Mouse (Mus musculus) urinary bladder, postnatal 10 days (tissue): ENCODE results near the gene Abcc5.
"Not testable (repeated sequence)": the region's sequence is repeated elsewhere in the genome, so short reads cannot be mapped to it uniquely, and the experiment has no call there.

Source experiments
- DNase-seq: peaks from one replicate; pipeline ENCODE4 v3.0.0; 2022; ENCODE audit warnings: low spot score

Gene Abcc5

GRCm38 (mm10) chr16:20422938-20423730, 3.1 kb downstream of the Abcc5 start:
- no peak for DNase-seq

- no peak for DNase-seq
These were observed 8.1 kb downstream of the Abcc5 start for GRCm38 (mm10) chr16:20418054-20418453.

DNA sequence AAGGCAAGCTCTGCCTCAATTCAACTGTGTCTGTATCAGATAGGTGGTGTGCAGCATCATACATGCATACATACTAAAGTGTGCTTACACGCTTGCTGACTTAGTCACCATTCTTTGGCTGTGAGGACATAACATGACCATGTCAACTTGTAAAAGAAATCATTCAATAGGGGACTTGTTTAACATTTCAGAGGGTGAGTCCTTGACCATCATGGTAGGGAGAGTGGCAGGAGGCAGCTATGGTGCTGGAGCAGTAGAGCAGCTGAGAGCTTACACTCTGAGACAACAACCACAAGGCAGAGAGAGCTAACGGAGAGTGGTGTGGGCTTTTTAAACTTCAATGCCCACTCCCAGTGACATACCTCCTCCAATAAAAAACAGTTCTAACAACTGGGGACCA, 9.9 kb downstream of the Abcc5 start:
- no peak for DNase-seq

GRCm38 (mm10) chr16:20415804-20416203, 10.4 kb downstream of the Abcc5 start:
- no peak for DNase-seq

DNA sequence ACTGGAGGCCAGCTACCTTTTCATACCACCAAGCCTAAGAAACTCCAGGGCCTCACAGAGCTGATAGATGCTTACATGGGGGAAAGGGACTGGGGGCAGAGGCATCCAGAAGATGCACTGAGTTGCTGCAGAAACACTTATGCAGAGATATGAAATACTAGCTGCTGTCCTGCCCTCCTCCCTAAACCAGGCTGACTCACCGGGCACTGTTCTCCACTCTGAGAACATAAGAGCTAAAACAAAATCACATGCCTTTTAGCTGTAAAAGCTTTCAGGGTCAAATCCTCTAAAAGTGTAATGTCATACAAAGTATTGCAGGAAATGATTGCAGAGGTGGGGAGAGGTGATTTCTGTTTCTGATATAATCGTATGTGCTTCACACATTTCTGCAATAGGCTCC, 11.0 kb downstream of the Abcc5 start:
- DNase-seq: no peak

- DNase-seq: no peak
These were observed 12.3 kb downstream of the Abcc5 start for GRCm38 (mm10) chr16:20413870-20414331.

GRCm38 (mm10) chr16:20411958-20412570, 14.1 kb downstream of the Abcc5 start:
- no peak for DNase-seq

GRCm38 (mm10) chr16:20405335-20405734, 20.9 kb downstream of the Abcc5 start:
- DNase-seq: no peak

DNA sequence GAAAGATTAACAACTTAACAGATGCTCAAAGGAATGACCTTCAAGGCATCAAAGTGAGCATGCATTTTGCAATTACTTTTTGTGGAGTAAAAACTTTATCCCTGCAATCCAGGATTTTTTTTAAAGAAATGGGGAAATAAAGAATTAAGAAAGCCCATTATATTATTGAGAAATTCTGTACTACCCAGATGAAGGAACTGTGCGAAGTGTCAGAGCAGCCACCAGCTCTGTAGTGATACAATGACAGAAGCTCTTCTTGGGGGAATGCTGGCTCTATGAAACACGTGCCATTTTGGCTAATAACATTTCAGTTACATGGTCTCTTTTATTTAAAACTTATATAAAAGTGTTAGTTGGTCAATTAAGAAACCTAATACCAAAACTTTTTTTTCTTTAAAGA, 22.9 kb downstream of the Abcc5 start:
- DNase-seq: no peak

- no peak for DNase-seq
These were observed 24.6 kb downstream of the Abcc5 start for GRCm38 (mm10) chr16:20401592-20401991.

DNA sequence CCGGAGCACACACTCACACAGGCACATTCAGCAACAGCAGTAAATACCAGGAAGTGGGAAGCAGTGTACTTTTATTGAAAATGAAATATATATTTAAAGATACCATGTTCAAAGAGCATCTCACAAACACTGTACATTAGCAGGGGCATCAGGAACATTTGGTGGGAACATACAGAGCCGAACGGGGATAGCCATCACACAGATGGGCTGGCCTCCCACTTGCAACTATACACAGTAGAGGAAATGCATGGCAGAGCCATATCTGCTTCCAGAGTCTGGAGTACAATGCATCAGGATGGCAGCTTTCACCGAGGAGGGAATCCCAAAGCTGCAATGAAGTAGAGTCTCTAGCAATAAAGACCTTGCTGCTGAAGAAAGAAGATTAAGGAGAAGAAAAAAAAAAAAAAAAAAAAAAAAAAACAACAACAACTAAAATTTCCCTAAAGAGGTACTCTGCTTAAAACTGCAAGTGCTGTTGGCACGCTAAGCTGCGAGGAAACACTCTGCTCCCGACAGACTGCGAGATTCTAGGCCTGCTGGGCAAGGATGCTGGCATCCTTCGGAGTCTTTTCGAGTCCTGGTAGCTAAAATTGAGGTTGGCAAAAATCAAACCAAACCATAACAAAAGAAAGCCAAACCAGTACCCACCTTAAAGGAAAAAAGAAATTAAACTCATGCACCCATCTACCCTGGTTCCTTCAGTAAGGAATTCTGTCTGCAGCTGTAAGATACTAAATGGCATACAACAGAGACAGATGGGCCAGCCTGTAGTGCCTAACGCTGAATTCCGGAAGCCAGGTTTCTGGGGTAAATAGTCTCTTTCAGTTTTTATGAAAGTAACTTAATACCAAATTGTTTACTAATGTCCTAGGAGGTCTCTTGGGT, 25.2 kb downstream of the Abcc5 start:
- DNase-seq: no peak

DNA sequence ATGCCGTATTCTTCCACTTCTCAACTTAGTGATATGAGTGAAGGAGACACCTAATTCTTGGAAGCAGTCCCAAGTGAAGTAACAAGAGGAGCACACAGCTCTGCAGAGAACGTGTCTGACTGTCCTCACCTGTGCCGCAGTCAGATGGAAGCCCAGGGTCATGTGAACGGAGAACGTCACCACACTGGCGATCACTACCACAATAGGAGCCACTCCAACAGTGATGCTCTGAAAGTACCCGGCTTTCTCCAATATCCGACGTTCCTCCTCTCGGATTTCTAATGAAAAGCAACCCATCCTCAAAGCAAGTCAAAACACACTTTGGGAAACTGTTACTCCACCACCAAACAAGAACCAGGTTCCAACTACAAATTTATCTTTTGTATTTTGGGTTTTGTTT, 29.3 kb downstream of the Abcc5 start:
- DNase-seq: no peak

DNA sequence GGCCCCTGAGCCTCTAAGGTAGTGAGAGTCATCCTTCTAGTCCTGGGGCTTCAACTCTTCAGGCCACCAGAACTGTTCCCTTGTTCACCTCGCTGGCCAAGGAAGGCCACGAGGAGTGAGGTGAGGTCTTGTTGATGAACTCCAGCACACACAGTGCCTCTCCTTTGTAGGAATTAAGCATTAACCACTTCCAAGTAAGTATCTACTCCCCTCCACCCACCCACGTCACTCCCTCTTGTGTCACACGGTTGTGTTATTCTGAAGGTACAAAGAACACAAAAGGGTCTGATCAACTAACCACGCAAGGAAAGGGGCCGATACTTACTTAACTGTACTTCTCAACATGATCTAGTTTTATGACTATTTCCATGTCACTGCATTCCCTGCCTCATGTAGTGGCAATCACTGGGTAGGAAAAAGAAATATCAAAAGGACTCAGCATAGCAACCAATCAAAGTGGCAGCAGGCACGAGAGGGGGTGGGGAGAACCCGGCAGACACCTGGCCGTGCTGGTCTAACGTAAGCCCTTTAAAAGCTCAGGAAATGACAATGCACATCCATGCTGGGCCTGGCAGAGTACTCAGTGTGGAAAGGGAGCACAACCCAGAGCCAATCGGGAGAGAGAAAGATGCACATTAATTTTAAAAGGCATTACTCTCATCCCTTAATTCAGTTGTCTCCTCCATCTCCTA, 30.8 kb downstream of the Abcc5 start:
- no peak for DNase-seq

GRCm38 (mm10) chr16:20391753-20392152, 34.4 kb downstream of the Abcc5 start:
- no peak for DNase-seq

DNA sequence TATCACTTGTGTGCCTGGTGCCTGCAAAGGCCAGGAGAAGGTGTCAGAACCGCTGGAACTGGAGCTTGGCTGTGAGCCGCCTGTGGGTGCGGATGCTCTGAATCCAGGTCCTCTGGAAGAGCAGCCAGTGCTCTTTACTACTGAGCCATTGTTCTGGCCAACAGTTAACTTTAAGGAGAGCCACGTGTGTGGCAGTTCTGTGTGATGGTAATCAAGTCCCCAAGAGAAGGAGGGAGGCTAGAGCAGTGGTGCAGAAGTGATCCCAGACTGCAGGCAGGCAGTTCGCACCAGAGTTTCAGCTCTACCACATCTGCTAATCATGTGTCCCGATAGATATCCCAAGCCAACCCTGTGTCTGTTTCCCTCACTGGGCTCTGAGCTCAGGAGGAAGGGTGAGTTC, 36.0 kb downstream of the Abcc5 start:
- no peak for DNase-seq

- no peak for DNase-seq
These were observed 45.2 kb downstream of the Abcc5 start for GRCm38 (mm10) chr16:20381031-20381430.

GRCm38 (mm10) chr16:20375341-20375740, 50.9 kb downstream of the Abcc5 start:
- DNase-seq: no peak

DNA sequence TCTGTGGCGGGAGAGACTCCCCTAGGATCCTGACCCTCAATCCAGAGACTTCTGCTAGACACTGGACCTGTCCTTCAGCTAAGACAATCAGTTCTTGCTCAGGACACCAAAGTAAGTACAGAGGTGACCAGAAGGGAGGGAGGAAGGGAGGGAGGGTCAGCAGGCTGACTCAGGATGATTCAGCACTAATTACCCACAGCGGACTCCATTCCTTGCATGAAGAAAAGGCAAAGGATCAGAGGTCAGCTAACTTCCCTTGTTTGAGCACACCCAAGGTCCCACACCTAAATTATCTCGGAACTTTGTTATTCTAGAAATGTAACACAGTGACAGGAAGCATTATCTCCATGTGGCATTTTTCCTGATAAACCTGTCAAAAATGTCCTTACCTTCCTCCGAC, 54.5 kb downstream of the Abcc5 start:
- no peak for DNase-seq

GRCm38 (mm10) chr16:20368221-20368620, 58.0 kb downstream of the Abcc5 start:
- no peak for DNase-seq

- DNase-seq: no peak
These were observed 64.1 kb downstream of the Abcc5 start for GRCm38 (mm10) chr16:20362121-20362520.

DNA sequence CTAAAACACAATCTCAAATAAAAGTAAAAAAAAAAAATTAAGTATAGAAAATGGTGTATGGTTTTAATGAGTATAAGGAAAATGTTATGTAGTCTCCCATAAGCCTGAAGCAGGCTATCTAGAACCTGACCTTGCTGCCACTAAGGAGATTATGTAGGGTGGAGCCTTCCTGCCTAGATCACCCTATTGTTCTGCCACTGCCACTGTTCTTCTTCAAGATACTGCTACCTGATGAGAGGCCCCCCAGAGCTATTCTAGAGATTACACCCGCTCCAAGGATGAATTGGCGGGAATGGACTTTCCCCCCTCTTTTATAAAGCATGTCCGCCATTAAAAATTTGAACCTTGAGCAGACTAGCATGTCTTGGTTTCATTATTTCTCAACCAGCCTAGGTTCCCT, 64.7 kb downstream of the Abcc5 start:
- not testable (repeated sequence) for DNase-seq

- no peak for DNase-seq
These were observed 66.4 kb downstream of the Abcc5 start for GRCm38 (mm10) chr16:20359643-20360295.
